Comparison of ENCODE assay signal across 15 mouse cellular contexts in the genomic region with DNA sequence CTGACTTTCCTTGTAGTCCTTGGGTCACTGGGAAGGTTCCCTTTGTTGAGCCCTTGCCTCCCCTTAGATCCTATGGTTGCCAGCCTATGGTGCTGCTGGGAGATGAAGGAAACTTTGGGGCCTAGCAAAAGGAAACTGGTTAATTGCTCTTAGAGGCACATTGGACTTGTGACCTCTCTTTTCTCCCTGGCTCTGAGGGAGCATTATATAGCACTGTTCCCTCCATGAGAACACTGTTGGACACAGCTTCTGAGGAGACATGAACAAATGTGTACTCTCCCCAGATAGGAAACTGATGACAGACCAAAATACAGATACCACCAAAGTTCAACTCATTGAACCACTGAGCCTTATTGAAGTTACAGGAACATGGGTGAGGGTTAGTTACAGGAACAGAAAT.
"Had no signal": no experiment of that assay in that cellular context is flagged by ENCODE, and none has a peak within 500 bp of the region (broad histone marks: within the 10 kb centered on the region; RNA-seq: fewer than 3 reads in every experiment).

No protein-coding gene starts in this region.

- H3K9ac ChIP-seq: neural tube, embryonic 13.5 days; neural tube, embryonic 15.5 days; stomach, embryonic 15.5 days had no signal

- H3K9me3 ChIP-seq: neural tube, embryonic 13.5 days; neural tube, embryonic 15.5 days; stomach, embryonic 15.5 days had no signal

- DNase-seq: retina, postnatal 1 day; right cerebral cortex, adult 18-20 months; right cerebral cortex, postnatal 14 days; right cerebral cortex, postnatal 25 days; right cerebral cortex, postnatal 4 days; spleen, adult 18-20 months; thymus, adult 18-20 months; thymus, adult 2 months; thymus, postnatal 14 days; thymus, postnatal 25 days; thymus, postnatal 36 days had no signal

- H3K4me2 ChIP-seq: neural tube, embryonic 13.5 days; neural tube, embryonic 15.5 days; stomach, embryonic 15.5 days had no signal

- H3K4me1 ChIP-seq: neural tube, embryonic 13.5 days; neural tube, embryonic 15.5 days; stomach, embryonic 15.5 days had no signal

- H3K4me3 ChIP-seq: neural tube, embryonic 13.5 days; neural tube, embryonic 15.5 days; stomach, embryonic 15.5 days had no signal

- H3K27ac ChIP-seq: neural tube, embryonic 13.5 days; neural tube, embryonic 15.5 days; stomach, embryonic 15.5 days; stomach, postnatal 0 days had no signal

- H3K36me3 ChIP-seq: neural tube, embryonic 13.5 days; neural tube, embryonic 15.5 days; stomach, embryonic 15.5 days had no signal

- H3K27me3 ChIP-seq: neural tube, embryonic 15.5 days; stomach, embryonic 15.5 days had no signal
